Mouse (Mus musculus): ENCODE measurements at regions not wholly inside any gene's neighbourhood (a gene's known extent, or its start where the extent isn't known, plus 50 kb on each side); places are given as distances from the start of the nearest gene placed in this dataset.

GRCm38 (mm10) chr6:89240168-89240705, 122.2 kb downstream of the Plxna1 start:
- TF ChIP-seq CTCF (IDR thresholded peaks at IDR 0.05; ENCODE audit: borderline replicate concordance, extremely low read depth, insufficient read depth, insufficient read length): no peak
- no peak for TF ChIP-seq POLR2A (IDR thresholded peaks at IDR 0.05; ENCODE audit: borderline replicate concordance, extremely low read depth, insufficient read depth, insufficient read length, poor library complexity, severe bottlenecking)
- DNase-seq (ENCODE audit: low read depth): peak; percentile 23

GRCm38 (mm10) chr6:89242371-89243288, 119.8 kb downstream of the Plxna1 start:
- peak; percentile 77 for DNase-seq (ENCODE audit: low read depth)
- TF ChIP-seq POLR2A (IDR thresholded peaks at IDR 0.05; ENCODE audit: borderline replicate concordance, extremely low read depth, insufficient read depth, insufficient read length, poor library complexity, severe bottlenecking): no peak
- peak; percentile 18; the same call in 1 of the 2 replicates for TF ChIP-seq CTCF (IDR thresholded peaks at IDR 0.05; ENCODE audit: borderline replicate concordance, extremely low read depth, insufficient read depth, insufficient read length)

GRCm38 (mm10) chr6:89245506-89245905, 116.9 kb downstream of the Plxna1 start:
- TF ChIP-seq POLR2A (IDR thresholded peaks at IDR 0.05; ENCODE audit: borderline replicate concordance, extremely low read depth, insufficient read depth, insufficient read length, poor library complexity, severe bottlenecking) (no peak), CTCF (IDR thresholded peaks at IDR 0.05; ENCODE audit: borderline replicate concordance, extremely low read depth, insufficient read depth, insufficient read length) (no peak)
- peak; percentile 11 for DNase-seq (ENCODE audit: low read depth)

DNA sequence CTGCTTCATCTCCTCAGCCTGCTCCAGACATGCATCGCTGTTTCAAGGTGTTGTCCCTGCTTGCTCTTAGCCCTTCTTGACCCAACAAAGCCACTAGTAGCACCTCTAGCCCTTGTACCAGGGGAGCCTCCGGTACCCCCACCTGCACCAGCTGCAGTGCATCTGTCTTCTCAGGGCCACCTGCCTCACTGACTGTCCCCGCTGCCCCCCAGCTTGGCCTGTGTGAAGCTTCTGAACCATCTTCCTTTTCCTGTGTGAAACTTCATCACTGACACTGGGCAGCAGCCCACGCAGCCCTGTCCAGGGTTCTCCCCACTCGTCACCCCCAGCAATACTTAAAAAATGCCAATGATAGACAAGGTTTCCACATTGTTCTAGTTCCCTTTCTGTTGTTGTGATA, 116.2 kb downstream of the Plxna1 start:
- TF ChIP-seq POLR2A (IDR thresholded peaks at IDR 0.05; ENCODE audit: borderline replicate concordance, extremely low read depth, insufficient read depth, insufficient read length, poor library complexity, severe bottlenecking) (no peak), CTCF (IDR thresholded peaks at IDR 0.05; ENCODE audit: borderline replicate concordance, extremely low read depth, insufficient read depth, insufficient read length) (no peak)
- DNase-seq (ENCODE audit: low read depth): no peak

GRCm38 (mm10) chr6:89248574-89248973, 113.8 kb downstream of the Plxna1 start:
- DNase-seq (ENCODE audit: low read depth): no peak
- no peak for TF ChIP-seq CTCF (IDR thresholded peaks at IDR 0.05; ENCODE audit: borderline replicate concordance, extremely low read depth, insufficient read depth, insufficient read length)
- TF ChIP-seq POLR2A (IDR thresholded peaks at IDR 0.05; ENCODE audit: borderline replicate concordance, extremely low read depth, insufficient read depth, insufficient read length, poor library complexity, severe bottlenecking): no peak

DNA sequence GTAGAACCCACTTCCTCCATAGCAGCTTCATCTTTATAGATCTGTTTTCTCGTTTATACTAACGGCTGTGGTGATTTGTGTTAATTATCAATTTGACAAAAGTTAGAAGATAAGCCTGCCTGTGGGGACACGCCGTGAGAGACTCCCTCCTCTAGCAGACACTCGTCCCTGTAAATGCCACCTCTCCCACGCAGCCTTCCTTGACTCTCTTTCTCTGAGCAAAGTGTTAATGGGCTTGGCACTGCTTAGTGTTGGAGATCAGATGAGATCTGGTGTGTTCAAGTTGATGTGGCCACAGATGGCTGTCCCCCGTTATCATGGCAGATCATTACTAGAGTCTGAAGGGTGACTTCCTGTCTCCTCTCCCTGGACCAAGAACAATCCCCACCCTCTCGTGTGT, 113.1 kb downstream of the Plxna1 start:
- no peak for DNase-seq (ENCODE audit: low read depth)
- TF ChIP-seq POLR2A (IDR thresholded peaks at IDR 0.05; ENCODE audit: borderline replicate concordance, extremely low read depth, insufficient read depth, insufficient read length, poor library complexity, severe bottlenecking) (no peak), CTCF (IDR thresholded peaks at IDR 0.05; ENCODE audit: borderline replicate concordance, extremely low read depth, insufficient read depth, insufficient read length) (no peak)

- TF ChIP-seq CTCF (IDR thresholded peaks at IDR 0.05; ENCODE audit: borderline replicate concordance, extremely low read depth, insufficient read depth, insufficient read length) (no peak), POLR2A (IDR thresholded peaks at IDR 0.05; ENCODE audit: borderline replicate concordance, extremely low read depth, insufficient read depth, insufficient read length, poor library complexity, severe bottlenecking) (no peak)
- peak; percentile 69 for DNase-seq (ENCODE audit: low read depth)
Observed at GRCm38 (mm10) chr6:89251641-89252040, 110.8 kb downstream of the Plxna1 start.

DNA sequence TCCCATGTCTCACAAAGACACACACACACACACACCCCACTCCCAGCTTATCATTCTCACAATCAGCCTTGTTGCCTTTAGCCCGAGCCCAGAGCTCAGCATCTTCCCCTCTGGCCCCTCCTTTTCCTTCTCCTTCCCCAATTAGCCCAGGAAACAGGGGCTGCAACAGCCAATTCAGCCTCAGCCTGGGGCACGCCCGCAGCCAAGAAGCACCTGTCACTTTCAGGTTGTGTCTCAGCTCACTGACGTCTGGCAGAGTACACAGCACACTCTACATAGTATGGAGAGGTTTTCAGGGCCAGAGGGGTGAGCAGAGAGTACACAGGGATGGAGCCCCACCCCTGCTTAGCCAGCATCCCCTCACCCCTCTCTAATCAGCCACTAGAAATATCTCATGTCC, 106.4 kb downstream of the Plxna1 start:
- peak; percentile 48 for DNase-seq (ENCODE audit: low read depth)
- TF ChIP-seq POLR2A (IDR thresholded peaks at IDR 0.05; ENCODE audit: borderline replicate concordance, extremely low read depth, insufficient read depth, insufficient read length, poor library complexity, severe bottlenecking): no peak
- TF ChIP-seq CTCF (IDR thresholded peaks at IDR 0.05; ENCODE audit: borderline replicate concordance, extremely low read depth, insufficient read depth, insufficient read length): no peak

DNA sequence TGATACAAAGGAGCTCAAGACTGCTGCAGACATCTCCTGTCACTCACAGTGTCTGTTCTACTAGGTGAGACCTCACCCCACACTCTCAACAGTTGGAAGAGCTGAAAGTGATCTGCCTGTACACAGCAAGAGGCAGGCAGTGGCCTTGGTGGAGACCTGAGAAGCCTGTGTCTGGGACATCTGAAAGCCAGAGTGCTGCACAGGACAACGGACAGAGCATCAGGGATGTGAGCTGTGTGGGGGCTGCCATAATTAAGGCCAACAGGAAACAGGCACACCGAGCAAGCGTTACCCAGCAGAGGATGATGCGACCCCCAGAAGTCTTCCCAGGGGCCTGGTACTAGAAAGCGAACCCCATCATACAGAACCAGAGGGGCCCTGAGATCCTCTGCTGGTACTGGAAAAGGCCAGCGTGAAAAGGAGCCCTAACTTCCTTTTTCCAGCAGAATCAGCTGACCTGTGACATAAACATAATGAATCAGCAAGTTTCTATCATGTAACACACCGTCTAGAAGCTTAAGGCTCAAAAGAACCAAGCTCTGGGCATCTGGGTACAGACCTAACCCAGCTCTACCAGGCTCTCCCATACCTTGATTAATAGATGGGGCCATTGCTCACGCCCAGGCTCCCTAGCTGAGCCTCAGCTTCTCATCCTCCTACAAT, 105.7 kb downstream of the Plxna1 start:
- no peak for DNase-seq (ENCODE audit: low read depth)
- TF ChIP-seq POLR2A (IDR thresholded peaks at IDR 0.05; ENCODE audit: borderline replicate concordance, extremely low read depth, insufficient read depth, insufficient read length, poor library complexity, severe bottlenecking) (no peak), CTCF (IDR thresholded peaks at IDR 0.05; ENCODE audit: borderline replicate concordance, extremely low read depth, insufficient read depth, insufficient read length) (no peak)

DNA sequence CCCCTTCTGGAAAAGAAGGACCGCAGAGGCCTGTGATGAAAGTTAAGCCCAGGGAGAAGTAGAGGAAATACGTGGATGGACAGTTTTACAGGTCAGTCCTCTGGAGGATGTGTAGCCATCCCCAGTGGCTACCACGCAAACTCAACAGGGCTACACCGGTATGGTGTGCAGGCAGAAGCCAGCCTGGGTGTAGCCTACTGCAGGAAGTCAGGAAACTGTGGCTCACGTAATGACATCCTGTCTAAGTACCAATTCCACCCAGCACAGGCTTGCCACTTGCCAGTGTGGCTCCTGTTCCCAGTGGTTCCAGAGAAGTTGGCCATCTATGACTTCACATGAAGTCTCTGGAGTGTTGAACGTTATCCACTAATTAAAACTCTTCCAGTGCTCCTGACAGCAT, 105.0 kb downstream of the Plxna1 start:
- no peak for TF ChIP-seq CTCF (IDR thresholded peaks at IDR 0.05; ENCODE audit: borderline replicate concordance, extremely low read depth, insufficient read depth, insufficient read length)
- no peak for DNase-seq (ENCODE audit: low read depth)

GRCm38 (mm10) chr6:89258140-89258539, 104.3 kb downstream of the Plxna1 start:
- DNase-seq (ENCODE audit: low read depth): no peak
- no peak for TF ChIP-seq CTCF (IDR thresholded peaks at IDR 0.05; ENCODE audit: borderline replicate concordance, extremely low read depth, insufficient read depth, insufficient read length)
- TF ChIP-seq POLR2A (IDR thresholded peaks at IDR 0.05; ENCODE audit: borderline replicate concordance, extremely low read depth, insufficient read depth, insufficient read length, poor library complexity, severe bottlenecking): no peak

All from brain, embryonic 14.5 days (tissue).